28 mouse cellular contexts compared by ENCODE assay signal in genomic region chr16:65765976-65766375, GRCm38 (mm10). TPM values are rescaled to one million over a fixed set of nuclear protein-coding genes. Genes with fewer than 3 reads are reported as not detected.
DNase-seq lines count a peak whose midpoint lies in the region; ATAC-seq lines count a peak whose summit lies in the region.
"Had no signal": no experiment of that assay in that cellular context is flagged by ENCODE, and none has a peak within 500 bp of the region (broad histone marks: within the 10 kb centered on the region; RNA-seq: fewer than 3 reads in every experiment).

No protein-coding gene starts in this region.

- no peaks in the 10 kb centered on the region for H3K36me3 ChIP-seq in limb, embryonic 11.5 days (ENCODE audit: control insufficient read depth, insufficient read depth, low read length)
- no peaks in the 10 kb centered on the region for H3K36me3 ChIP-seq in limb, embryonic 10.5 days
- no peaks in the 10 kb centered on the region for H3K36me3 ChIP-seq in embryonic facial prominence, embryonic 14.5 days (ENCODE audit: control insufficient read depth, insufficient read depth, low read length)
- no peaks in the 10 kb centered on the region for H3K36me3 ChIP-seq in kidney, embryonic 14.5 days (ENCODE audit: control insufficient read depth, insufficient read depth, low read length)
- H3K36me3 ChIP-seq: embryonic facial prominence, embryonic 15.5 days; forebrain, embryonic 12.5 days; forebrain, embryonic 15.5 days; G1E; heart, embryonic 10.5 days; heart, embryonic 13.5 days; hindbrain, embryonic 12.5 days; hindbrain, embryonic 15.5 days had no signal

- H3K27ac ChIP-seq in limb, embryonic 11.5 days (replicated peaks; ENCODE audit: low read depth, low read length) = no peak overlapping the region
- no peak overlapping the region for H3K27ac ChIP-seq in limb, embryonic 10.5 days
- H3K27ac ChIP-seq in embryonic facial prominence, embryonic 14.5 days (replicated peaks; ENCODE audit: low read depth, low read length) = no peak overlapping the region
- H3K27ac ChIP-seq in kidney, embryonic 14.5 days (ENCODE audit: low read depth, low read length) = no peak overlapping the region
- H3K27ac ChIP-seq: embryonic facial prominence, embryonic 15.5 days; forebrain, embryonic 12.5 days; forebrain, embryonic 15.5 days; heart, embryonic 10.5 days; heart, embryonic 13.5 days; hindbrain, embryonic 12.5 days; hindbrain, embryonic 15.5 days had no signal

- no peaks in the 10 kb centered on the region for H3K9me3 ChIP-seq in limb, embryonic 11.5 days (ENCODE audit: control insufficient read depth, low read length)
- H3K9me3 ChIP-seq in limb, embryonic 10.5 days (replicated peaks) = no peaks in the 10 kb centered on the region
- H3K9me3 ChIP-seq in embryonic facial prominence, embryonic 14.5 days (ENCODE audit: control insufficient read depth, low read length) = no peaks in the 10 kb centered on the region
- no peaks in the 10 kb centered on the region for H3K9me3 ChIP-seq in kidney, embryonic 14.5 days (ENCODE audit: control insufficient read depth, low read length)
- H3K9me3 ChIP-seq: embryonic facial prominence, embryonic 15.5 days; forebrain, embryonic 12.5 days; forebrain, embryonic 15.5 days; heart, embryonic 10.5 days; heart, embryonic 13.5 days; hindbrain, embryonic 12.5 days; hindbrain, embryonic 15.5 days had no signal

- no peaks in the 10 kb centered on the region for H3K4me1 ChIP-seq in limb, embryonic 11.5 days (ENCODE audit: control insufficient read depth, insufficient read depth, low read length)
- no peaks in the 10 kb centered on the region for H3K4me1 ChIP-seq in limb, embryonic 10.5 days
- no peaks in the 10 kb centered on the region for H3K4me1 ChIP-seq in embryonic facial prominence, embryonic 14.5 days (ENCODE audit: control insufficient read depth, insufficient read depth, low read length)
- no peaks in the 10 kb centered on the region for H3K4me1 ChIP-seq in kidney, embryonic 14.5 days (ENCODE audit: control insufficient read depth, insufficient read depth, low read length)
- H3K4me1 ChIP-seq: embryonic facial prominence, embryonic 15.5 days; forebrain, embryonic 12.5 days; forebrain, embryonic 15.5 days; heart, embryonic 10.5 days; heart, embryonic 13.5 days; hindbrain, embryonic 12.5 days; hindbrain, embryonic 15.5 days had no signal

- no peak overlapping the region for H3K4me3 ChIP-seq in limb, embryonic 11.5 days (ENCODE audit: low read depth, low read length)
- H3K4me3 ChIP-seq in limb, embryonic 10.5 days = no peak overlapping the region
- H3K4me3 ChIP-seq in embryonic facial prominence, embryonic 14.5 days (ENCODE audit: low read depth, low read length) = no peak overlapping the region
- no peak overlapping the region for H3K4me3 ChIP-seq in kidney, embryonic 14.5 days (ENCODE audit: low read length)
- H3K4me3 ChIP-seq: embryonic facial prominence, embryonic 15.5 days; forebrain, embryonic 12.5 days; forebrain, embryonic 15.5 days; heart, embryonic 10.5 days; heart, embryonic 13.5 days; hindbrain, embryonic 12.5 days; hindbrain, embryonic 15.5 days had no signal

- no peaks in the 10 kb centered on the region for H3K27me3 ChIP-seq in limb, embryonic 11.5 days (ENCODE audit: control insufficient read depth, insufficient read depth, low read length)
- H3K27me3 ChIP-seq in limb, embryonic 10.5 days (ENCODE audit: low read depth, poor library complexity, severe bottlenecking) = no peaks in the 10 kb centered on the region
- no peaks in the 10 kb centered on the region for H3K27me3 ChIP-seq in embryonic facial prominence, embryonic 14.5 days (replicated peaks; ENCODE audit: control insufficient read depth, insufficient read depth, low read length)
- H3K27me3 ChIP-seq in kidney, embryonic 14.5 days (ENCODE audit: control insufficient read depth, insufficient read depth, low read length) = no peaks in the 10 kb centered on the region
- H3K27me3 ChIP-seq: embryonic facial prominence, embryonic 15.5 days; forebrain, embryonic 12.5 days; forebrain, embryonic 15.5 days; heart, embryonic 13.5 days; hindbrain, embryonic 12.5 days; hindbrain, embryonic 15.5 days had no signal

- no peak overlapping the region for H3K4me2 ChIP-seq in limb, embryonic 11.5 days (ENCODE audit: low read depth, severe bottlenecking)
- no peak overlapping the region for H3K4me2 ChIP-seq in embryonic facial prominence, embryonic 14.5 days (ENCODE audit: low read depth, low read length)
- H3K4me2 ChIP-seq in kidney, embryonic 14.5 days (replicated peaks; ENCODE audit: low read depth, low read length) = no peak overlapping the region
- H3K4me2 ChIP-seq: embryonic facial prominence, embryonic 15.5 days; forebrain, embryonic 12.5 days; forebrain, embryonic 15.5 days; heart, embryonic 13.5 days; hindbrain, embryonic 12.5 days; hindbrain, embryonic 15.5 days had no signal

- no peak for DNase-seq in limb, embryonic 11.5 days (ENCODE audit: low spot score)
- DNase-seq in limb, embryonic 10.5 days (ENCODE audit: low spot score) = no peak
- DNase-seq in Muller cell, postnatal 12 days (ENCODE audit: inconsistent ontology term) = peak; percentile 81
- peak; percentile 11 for DNase-seq in embryonic facial prominence, embryonic 14.5 days (ENCODE audit: low spot score)
- DNase-seq in lung, postnatal 25 days (ENCODE audit: low spot score) = no peak
- DNase-seq: adrenal gland, postnatal 10 days; adrenal gland, postnatal 36 days; cerebellum, adult 11 months; cerebellum, adult 2 months; cerebellum, adult 9-11 months; cerebellum, postnatal 25 days; gastrocnemius, postnatal 25 days; heart, adult 18-20 months; heart, postnatal 14 days; heart, postnatal 4 days had no signal

- H3K9ac ChIP-seq in limb, embryonic 11.5 days (ENCODE audit: low read length) = no peak overlapping the region
- H3K9ac ChIP-seq in embryonic facial prominence, embryonic 14.5 days (ENCODE audit: low read depth, low read length) = no peak overlapping the region
- no peak overlapping the region for H3K9ac ChIP-seq in kidney, embryonic 14.5 days (ENCODE audit: low read depth, low read length)
- H3K9ac ChIP-seq: embryonic facial prominence, embryonic 15.5 days; forebrain, embryonic 12.5 days; forebrain, embryonic 15.5 days; heart, embryonic 13.5 days; hindbrain, embryonic 12.5 days; hindbrain, embryonic 15.5 days had no signal

- ATAC-seq in limb, embryonic 11.5 days (ENCODE audit: insufficient number of reproducible peaks, low FRiP score, low TSS enrichment, low read depth) = peak; percentile 39; the same call in 1 of the 2 replicates
- ATAC-seq in embryonic facial prominence, embryonic 14.5 days (ENCODE audit: low read depth) = no peak
- ATAC-seq in megakaryocyte-erythroid progenitor cell, adult 5-6 weeks (replicated peaks; ENCODE audit: low FRiP score, low TSS enrichment, poor library complexity, severe bottlenecking) = no peak
- ATAC-seq in kidney, embryonic 14.5 days (ENCODE audit: low FRiP score, low TSS enrichment) = no peak
- ATAC-seq: CD4-positive, CD25-positive, alpha-beta regulatory T cell, adult 4 months; forebrain, embryonic 15.5 days; intestine, postnatal 0 days had no signal

RNA-seq across cellular contexts. Expression of gene Vgll3, which starts 49.1 kb away (rescaled TPM):
- polyA plus RNA-seq in limb, embryonic 11.5 days (2014; fragmentation: Nextera tagmentation; extraction: Ambion mirVana) = 2.9 and 4.7 TPM in 2 replicates
- polyA plus RNA-seq in limb, embryonic 10.5 days (2016; fragmentation: Nextera tagmentation; extraction: Ambion mirVana) = 1.9 and 3.0 TPM in 2 replicates
- polyA plus RNA-seq in embryonic facial prominence, embryonic 14.5 days (2014; fragmentation: Nextera tagmentation; extraction: Ambion mirVana) = 28.7 and 35.6 TPM in 2 replicates
- not detected in 2 replicates for total RNA-seq in megakaryocyte-erythroid progenitor cell, adult 5-6 weeks (2014; fragmentation: Nextera tagmentation)
- not detected in 2 replicates for total RNA-seq in megakaryocyte-erythroid progenitor cell, adult 5-6 weeks (2017)
- polyA plus RNA-seq in kidney, embryonic 14.5 days (2014; fragmentation: Nextera tagmentation; extraction: Ambion mirVana) = 1.8 and 1.9 TPM in 2 replicates
- total RNA-seq: common myeloid progenitor, adult 5-6 weeks had no signal
- polyA plus RNA-seq: CD4-positive, CD25-positive, alpha-beta regulatory T cell, adult 4 months; G1E had no signal

Comparison
In these comparisons a context has a peak if more than half of its experiments do, and no peak if none do; other contexts are left out.
1. DNase-seq: peak in Muller cell, postnatal 12 days (single experiment) and embryonic facial prominence, embryonic 14.5 days (single experiment); none in limb, embryonic 11.5 days (single experiment), limb, embryonic 10.5 days (single experiment) and lung, postnatal 25 days (single experiment).